Mouse (Mus musculus) hindbrain, embryonic 15.5 days (tissue): Measurements from ENCODE around the gene Mslnl. TPM values are rescaled to one million over a fixed set of nuclear protein-coding genes. Genes with fewer than 3 reads are reported as not detected.

Source experiments
- ATAC-seq: fragments of 200-750 bp; cut with Nextera tagmentation; 2 replicates; pipeline ENCODE4 v1.8.0; 2017; ENCODE audit warnings: low read depth, moderate number of reproducible peaks, moderate TSS enrichment; ENCODE audit not compliant: low FRiP score
- H3K27ac ChIP-seq: fragments of 300-500 bp; sonication (generic); replicated peaks from 2 replicates; pipeline ENCODE4 v1.5.1; 2015; ENCODE audit warnings: mild to moderate bottlenecking, inconsistent platforms
- H3K27me3 ChIP-seq: fragments of 300-500 bp; sonication (generic); 2 replicates; pipeline ENCODE4 v1.6.1; 2015; ENCODE audit warnings: control low read depth, inconsistent platforms
- H3K36me3 ChIP-seq: fragments of 300-500 bp; sonication (generic); 2 replicates; pipeline ENCODE4 v1.6.1; 2015; ENCODE audit warnings: control low read depth, inconsistent platforms
- H3K4me1 ChIP-seq: fragments of 300-500 bp; sonication (generic); replicated peaks from 2 replicates; pipeline ENCODE4 v1.6.1; 2015; ENCODE audit warnings: control low read depth, inconsistent platforms
- H3K4me2 ChIP-seq: fragments of 300-500 bp; sonication (generic); 2 replicates; pipeline ENCODE4 v1.6.1; 2015; ENCODE audit warnings: moderate library complexity, mild to moderate bottlenecking, inconsistent platforms
- H3K4me3 ChIP-seq: fragments of 300-500 bp; sonication (generic); 2 replicates; pipeline ENCODE4 v1.5.1; 2015; ENCODE audit warnings: mild to moderate bottlenecking, inconsistent platforms
- H3K9ac ChIP-seq: fragments of 300-500 bp; sonication (generic); 2 replicates; pipeline ENCODE4 v1.6.1; 2015; ENCODE audit warnings: inconsistent platforms
- H3K9me3 ChIP-seq: fragments of 300-500 bp; sonication (generic); 2 replicates; pipeline ENCODE4 v1.6.1; 2016; ENCODE audit warnings: control low read depth, inconsistent platforms
- WGBS: fragments of 180-500 bp; shearing (Covaris S2); methylation state at CpG from one replicate; pipeline ENCODE4 v1.1.7; 2015; 5-methylcytosine and 5-hydroxymethylcytosine counted together
- polyA plus RNA-seq: library from polyadenylated mRNA; unstranded; fragments of >200 nt; fragmentation: Nextera tagmentation; extraction: Ambion mirVana; gene quantifications from 2 replicates; pipeline ENCODE4 v1.2.1, GENCODE M21; 2015

Gene Mslnl
- polyA plus RNA-seq, result 0.05 TPM in 1 of 2 replicates, not detected in the other

GRCm38 (mm10) chr17:25735745-25736144 is at the start of gene Mslnl:
Mslnl (plus strand) TSS chr17:25736042.
- no peak within 1 kb of the TSS for H3K4me2 ChIP-seq
- no peaks in the 10 kb centered on the region for H3K4me1 ChIP-seq
- H3K9ac ChIP-seq, result no peak within 1 kb of the TSS
- H3K4me3 ChIP-seq, result no peak within 1 kb of the TSS
- no peaks in the 10 kb centered on the region for H3K36me3 ChIP-seq
- H3K27ac ChIP-seq, result no peak within 1 kb of the TSS
- 80% methylated on average over 3 of the region's 3 CpGs for WGBS
- no peaks in the 10 kb centered on the region for H3K27me3 ChIP-seq
- no peak for ATAC-seq
- no peaks in the 10 kb centered on the region for H3K9me3 ChIP-seq

- 0 out of 2 replicates have a peak, but pooled peaks have one; percentile 34 for ATAC-seq
- Histone ChIP-seq H3K36me3 (no peaks in the 10 kb centered on the region), H3K4me3 (no peak overlapping the region), H3K4me1 (no peaks in the 10 kb centered on the region), H3K27ac (no peak overlapping the region), H3K27me3 (no peaks in the 10 kb centered on the region), H3K9ac (no peak overlapping the region), H3K4me2 (no peak overlapping the region), H3K9me3 (no peaks in the 10 kb centered on the region)
- WGBS, result 49% methylated on average over 7 of the region's 7 CpGs
Observed at GRCm38 (mm10) chr17:25686323-25686722, 49.5 kb upstream of the Mslnl start.

- H3K9ac ChIP-seq, result no peak overlapping the region
- no peaks in the 10 kb centered on the region for H3K9me3 ChIP-seq
- H3K36me3 ChIP-seq, result no peaks in the 10 kb centered on the region
- no peak overlapping the region for H3K4me3 ChIP-seq
- H3K4me2 ChIP-seq, result no peak overlapping the region
- no peaks in the 10 kb centered on the region for H3K27me3 ChIP-seq
- no peak for ATAC-seq
- 83% methylated on average over 4 of the region's 4 CpGs for WGBS
- no peaks in the 10 kb centered on the region for H3K4me1 ChIP-seq
- H3K27ac ChIP-seq, result no peak overlapping the region
Observed at GRCm38 (mm10) chr17:25688922-25689321, 46.9 kb upstream of the Mslnl start.

GRCm38 (mm10) chr17:25696263-25696662 is 39.6 kb upstream of the Mslnl start:
- Histone ChIP-seq H3K4me3 (no peak overlapping the region), H3K27ac (no peak overlapping the region), H3K4me1 (no peaks in the 10 kb centered on the region), H3K9ac (no peak overlapping the region), H3K9me3 (no peaks in the 10 kb centered on the region), H3K27me3 (no peaks in the 10 kb centered on the region), H3K36me3 (no peaks in the 10 kb centered on the region), H3K4me2 (no peak overlapping the region)
- 41% methylated on average over 1 of the region's 1 CpGs for WGBS
- ATAC-seq, result no peak

- ATAC-seq, result peak; percentile 71; the same call in 1 of the 2 replicates
- Histone ChIP-seq H3K9ac (no peak overlapping the region), H3K27ac (no peak overlapping the region), H3K27me3 (no peaks in the 10 kb centered on the region), H3K4me1 (no peaks in the 10 kb centered on the region), H3K9me3 (no peaks in the 10 kb centered on the region), H3K4me2 (no peak overlapping the region), H3K36me3 (no peaks in the 10 kb centered on the region), H3K4me3 (no peak overlapping the region)
- WGBS, result 14% methylated on average over 7 of the region's 7 CpGs
Observed at GRCm38 (mm10) chr17:25698446-25698845, 37.4 kb upstream of the Mslnl start.

- no peak for ATAC-seq
- WGBS, result 62% methylated on average over 9 of the region's 9 CpGs
Observed at GRCm38 (mm10) chr17:25700863-25701496, 34.9 kb upstream of the Mslnl start.

GRCm38 (mm10) chr17:25709994-25710393 is 25.8 kb upstream of the Mslnl start:
- no peak for ATAC-seq

More at GRCm38 (mm10) chr17:25700863-25701496, 34.9 kb upstream of the Mslnl start:
- Histone ChIP-seq H3K36me3 (no peaks in the 10 kb centered on the region), H3K9ac (no peak overlapping the region), H3K9me3 (no peaks in the 10 kb centered on the region), H3K4me1 (no peaks in the 10 kb centered on the region), H3K27me3 (no peaks in the 10 kb centered on the region), H3K27ac (no peak overlapping the region), H3K4me2 (no peak overlapping the region), H3K4me3 (no peak overlapping the region)

GRCm38 (mm10) chr17:25711136-25711535 is 24.7 kb upstream of the Mslnl start:
- ATAC-seq, result no peak
- Histone ChIP-seq H3K4me3 (no peak overlapping the region), H3K9me3 (no peaks in the 10 kb centered on the region), H3K9ac (no peak overlapping the region), H3K36me3 (no peaks in the 10 kb centered on the region), H3K27ac (no peak overlapping the region), H3K4me1 (no peaks in the 10 kb centered on the region), H3K27me3 (peaks cover 7% of the 10 kb centered on the region), H3K4me2 (no peak overlapping the region)
- WGBS, result 84% methylated on average over 4 of the region's 4 CpGs

More at GRCm38 (mm10) chr17:25709994-25710393, 25.8 kb upstream of the Mslnl start:
- Histone ChIP-seq H3K9me3 (no peaks in the 10 kb centered on the region), H3K4me1 (no peaks in the 10 kb centered on the region), H3K4me2 (no peak overlapping the region), H3K36me3 (no peaks in the 10 kb centered on the region), H3K27ac (no peak overlapping the region), H3K4me3 (no peak overlapping the region), H3K9ac (no peak overlapping the region), H3K27me3 (no peaks in the 10 kb centered on the region)
- WGBS, result 95% methylated on average over 2 of the region's 2 CpGs

GRCm38 (mm10) chr17:25715627-25716026 is 20.2 kb upstream of the Mslnl start:
- WGBS, result 56% methylated on average over 3 of the region's 3 CpGs
- no peak overlapping the region for H3K27ac ChIP-seq
- ATAC-seq, result no peak
- no peak overlapping the region for H3K4me3 ChIP-seq
- H3K4me1 ChIP-seq, result peaks cover 10% of the 10 kb centered on the region
- H3K36me3 ChIP-seq, result no peaks in the 10 kb centered on the region
- no peak overlapping the region for H3K9ac ChIP-seq
- H3K4me2 ChIP-seq, result no peak overlapping the region
- H3K27me3 ChIP-seq, result peaks cover 30% of the 10 kb centered on the region
- no peaks in the 10 kb centered on the region for H3K9me3 ChIP-seq

GRCm38 (mm10) chr17:25716130-25716529 is 19.7 kb upstream of the Mslnl start:
- H3K9me3 ChIP-seq, result no peaks in the 10 kb centered on the region
- WGBS, result 5% methylated on average over 6 of the region's 6 CpGs
- peaks cover 10% of the 10 kb centered on the region for H3K4me1 ChIP-seq

GRCm38 (mm10) chr17:25716711-25717637 is 18.9 kb upstream of the Mslnl start, which contains the start of gene Gng13:
Gng13 (plus strand) TSS chr17:25717171.
- ATAC-seq, result no peak
- under 1% methylated on average over 41 of the region's 45 CpGs for WGBS
- H3K9ac ChIP-seq, result peak within 1 kb of the TSS; percentile 47
- no peaks in the 10 kb centered on the region for H3K36me3 ChIP-seq
- peak within 1 kb of the TSS; percentile 91 for H3K4me2 ChIP-seq
- H3K9me3 ChIP-seq, result no peaks in the 10 kb centered on the region
- no peak within 1 kb of the TSS for H3K27ac ChIP-seq
- H3K4me3 ChIP-seq, result peak within 1 kb of the TSS; percentile 43
- peaks cover 10% of the 10 kb centered on the region for H3K4me1 ChIP-seq
- H3K27me3 ChIP-seq, result peaks cover 30% of the 10 kb centered on the region

More at GRCm38 (mm10) chr17:25716130-25716529, 19.7 kb upstream of the Mslnl start:
- Histone ChIP-seq H3K9ac (no peak overlapping the region), H3K36me3 (no peaks in the 10 kb centered on the region), H3K27me3 (peaks cover 30% of the 10 kb centered on the region), H3K27ac (no peak overlapping the region), H3K4me3 (no peak overlapping the region), H3K4me2 (0 out of 2 replicates have a peak overlapping the region, but pooled peaks have one; percentile 91)
- no peak for ATAC-seq

GRCm38 (mm10) chr17:25717691-25718090 is 18.2 kb upstream of the Mslnl start:
- Histone ChIP-seq H3K4me3 (peak overlapping the region; percentile 43), H3K27ac (no peak overlapping the region), H3K36me3 (no peaks in the 10 kb centered on the region), H3K4me1 (peaks cover 10% of the 10 kb centered on the region), H3K9me3 (no peaks in the 10 kb centered on the region), H3K9ac (peak overlapping the region; percentile 47), H3K27me3 (peaks cover 30% of the 10 kb centered on the region), H3K4me2 (peak overlapping the region; percentile 91)
- ATAC-seq, result no peak
- WGBS, result 10% methylated on average over 6 of the region's 6 CpGs
